Mouse (Mus musculus) CH12.LX (cell line): Measurements from ENCODE around the gene Mtfr1l. TPM values are rescaled to one million over a fixed set of nuclear protein-coding genes. Genes with fewer than 3 reads are reported as not detected.
A peak's percentile ranks its signal among the peaks of the same experiment; 100 is the strongest.

Experiments
- DNase-seq: peaks from one replicate; pipeline ENCODE4 v3.0.0-alpha.2; 2013; ENCODE audit errors: extremely low read depth
- H3K27ac ChIP-seq: 2 replicates; pipeline ENCODE4 v1.5.1; 2012; ENCODE audit warnings: low read depth, mild to moderate bottlenecking, control low read depth, moderate library complexity; ENCODE audit not compliant: insufficient read depth
- H3K27me3 ChIP-seq: replicated peaks from 2 replicates; pipeline ENCODE3; 2012; ENCODE audit warnings: inconsistent platforms
- H3K36me3 ChIP-seq, 2 experiments: replicated peaks in 1 of 2; 2 replicates each; pipeline versions ENCODE3 to v1.6.1; 2012; ENCODE audit warnings: inconsistent platforms in 1 of 2, low read length in 1 of 2, mild to moderate bottlenecking in 1 of 2, mixed read lengths in 1 of 2, moderate library complexity in 1 of 2; ENCODE audit not compliant: control insufficient read depth in 1 of 2, insufficient read depth in 1 of 2
- H3K4me1 ChIP-seq, 2 experiments: 2 replicates each; pipeline ENCODE4 v1.6.1; 2012; ENCODE audit warnings: inconsistent platforms in 1 of 2, moderate library complexity in 1 of 2; ENCODE audit not compliant: insufficient read depth in 2 of 2, control insufficient read depth in 1 of 2
- H3K4me2 ChIP-seq: 2 replicates; pipeline ENCODE4 v1.6.1; 2012; ENCODE audit warnings: low read depth, mild to moderate bottlenecking, control low read depth; ENCODE audit not compliant: poor library complexity, insufficient read depth, severe bottlenecking
- H3K4me3 ChIP-seq, 3 experiments: fragments of 150-350 bp in 1 of 3; sonication (generic) in 1 of 3; replicated peaks in 1 of 3; 2 replicates each; pipeline versions ENCODE3 to v1.5.1; 2011 to 2012; ENCODE audit warnings: low read depth in 2 of 3, low read length in 2 of 3, mild to moderate bottlenecking in 2 of 3, moderate library complexity in 2 of 3, control low read depth in 1 of 3, improper control_type of control experiment in 1 of 3, inconsistent platforms in 1 of 3, mixed read lengths in 1 of 3; ENCODE audit not compliant: poor library complexity in 1 of 3
- H3K79me2 ChIP-seq: replicated peaks from 2 replicates; pipeline ENCODE4 v1.6.1; 2012; ENCODE audit warnings: mild to moderate bottlenecking, moderate library complexity; ENCODE audit not compliant: control insufficient read depth, poor library complexity, insufficient read depth, severe bottlenecking; ENCODE audit errors: extremely low read depth
- H3K9ac ChIP-seq: 2 replicates; pipeline ENCODE4 v1.6.1; 2012; ENCODE audit warnings: low read depth, mild to moderate bottlenecking, control low read depth, moderate library complexity; ENCODE audit not compliant: insufficient read depth
- H3K9me3 ChIP-seq: replicated peaks from 2 replicates; pipeline ENCODE3; 2012; ENCODE audit warnings: low read length, inconsistent platforms, mixed read lengths
- BHLHE40 ChIP-seq: IDR thresholded peaks from 2 replicates; pipeline ENCODE4 v1.6.1; 2011; ENCODE audit warnings: mild to moderate bottlenecking, low read depth, low read length, improper control_type of control experiment
- CHD2 ChIP-seq: IDR thresholded peaks from 2 replicates; pipeline ENCODE4 v1.6.1; 2011; ENCODE audit warnings: low read length, improper control_type of control experiment
- CTCF ChIP-seq, 2 experiments: IDR thresholded peaks in 1 of 2; conservative IDR thresholded peaks in 1 of 2; 2 replicates each; pipeline ENCODE4 v1.5.1; 2011 to 2012; ENCODE audit warnings: low read depth in 2 of 2, low read length in 2 of 2, improper control_type of control experiment in 1 of 2, inconsistent platforms in 1 of 2, mild to moderate bottlenecking in 1 of 2, moderate library complexity in 1 of 2
- E2F4 ChIP-seq: IDR thresholded peaks from 2 replicates; pipeline ENCODE4 v1.6.1; 2011; ENCODE audit warnings: low read depth, low read length, improper control_type of control experiment; ENCODE audit not compliant: insufficient replicate concordance
- ELF1 ChIP-seq: IDR thresholded peaks from 2 replicates; pipeline ENCODE4 v1.6.1; 2014; ENCODE audit warnings: low read depth, mild to moderate bottlenecking, inconsistent platforms, low read length, improper control_type of control experiment
- EP300 ChIP-seq: IDR thresholded peaks from 2 replicates; pipeline ENCODE4 v1.6.1; 2011; ENCODE audit warnings: low read length, improper control_type of control experiment
- ETS1 ChIP-seq: conservative IDR thresholded peaks from 2 replicates; pipeline ENCODE4 v1.6.1; 2012; ENCODE audit warnings: low read depth, mild to moderate bottlenecking, inconsistent platforms, low read length, improper control_type of control experiment, moderate library complexity
- IRF4 ChIP-seq: IDR thresholded peaks from 2 replicates; pipeline ENCODE4 v1.6.1; 2014; ENCODE audit warnings: low read depth, mild to moderate bottlenecking, inconsistent platforms, low read length, improper control_type of control experiment
- JUN ChIP-seq: IDR thresholded peaks from 2 replicates; pipeline ENCODE4 v1.6.1; 2011; ENCODE audit warnings: low read depth, mild to moderate bottlenecking, low read length, improper control_type of control experiment, moderate library complexity; ENCODE audit not compliant: insufficient read depth
- JUND ChIP-seq: conservative IDR thresholded peaks from 2 replicates; pipeline ENCODE4 v1.6.1; 2011; ENCODE audit warnings: low read depth, low read length, improper control_type of control experiment
- MEF2A ChIP-seq: IDR thresholded peaks from 2 replicates; pipeline ENCODE4 v1.6.1; 2014; ENCODE audit warnings: low read depth, mild to moderate bottlenecking, inconsistent platforms, low read length, improper control_type of control experiment, borderline replicate concordance
- MYC ChIP-seq: IDR thresholded peaks from 2 replicates; pipeline ENCODE4 v1.6.1; 2011; ENCODE audit warnings: low read depth, mild to moderate bottlenecking, improper control_type of control experiment, low read length
- NELFE ChIP-seq: IDR thresholded peaks from 2 replicates; pipeline ENCODE4 v1.6.1; 2011; ENCODE audit warnings: low read depth, low read length, improper control_type of control experiment
- PAX5 ChIP-seq: IDR thresholded peaks from 2 replicates; pipeline ENCODE4 v1.6.1; 2012; ENCODE audit warnings: low read length, inconsistent platforms, mixed read lengths
- RCOR1 ChIP-seq: conservative IDR thresholded peaks from 2 replicates; pipeline ENCODE4 v1.6.1; 2012; ENCODE audit warnings: low read depth, mild to moderate bottlenecking, inconsistent platforms, low read length, improper control_type of control experiment
- TCF12 ChIP-seq: IDR thresholded peaks from 2 replicates; pipeline ENCODE4 v1.6.1; 2014; ENCODE audit warnings: low read depth, mild to moderate bottlenecking, inconsistent platforms, low read length, improper control_type of control experiment
- UBTF ChIP-seq: IDR thresholded peaks from 2 replicates; pipeline ENCODE4 v1.6.1; 2012; ENCODE audit warnings: low read depth, mild to moderate bottlenecking, inconsistent platforms, low read length, improper control_type of control experiment, moderate library complexity
- USF1 ChIP-seq: IDR thresholded peaks from 2 replicates; pipeline ENCODE4 v1.6.1; 2014; ENCODE audit warnings: low read depth, mild to moderate bottlenecking, inconsistent platforms, low read length, improper control_type of control experiment
- USF2 ChIP-seq: conservative IDR thresholded peaks from 2 replicates; pipeline ENCODE4 v1.6.1; 2011; ENCODE audit warnings: low read depth, low read length, improper control_type of control experiment
- ZKSCAN1 ChIP-seq: IDR thresholded peaks from 2 replicates; pipeline ENCODE4 v1.6.1; 2012; ENCODE audit warnings: low read depth, inconsistent platforms, low read length, improper control_type of control experiment, borderline replicate concordance
- ZNF384 ChIP-seq: IDR thresholded peaks from 2 replicates; pipeline ENCODE4 v1.6.1; 2012; ENCODE audit warnings: low read depth, low read length, improper control_type of control experiment, inconsistent platforms
- dilution Hi-C: fragments of 300-500 bp; cut with MboI; formaldehyde crosslinking; loops from 2 replicates; pipeline ENCODE4 v1.14.3; 2020; ENCODE audit warnings: low sequenced_read_pairs; ENCODE audit not compliant: extremely low pct_unique_long_range_greater_than_20kb, extremely low pct_ligation_motif_present
- in situ Hi-C: fragments of 300-500 bp; cut with MboI; formaldehyde crosslinking; loops from 3 replicates; pipeline ENCODE4 v1.14.3; 2019; ENCODE audit warnings: low sequenced_read_pairs, low pct_ligation_motif_present, low pct_unique_long_range_greater_than_20kb, mixed read lengths
- polyA plus RNA-seq: library from polyadenylated mRNA; unstranded; fragments of >175 nt; gene quantifications from 2 replicates; pipeline ENCODE4 v1.2.1, GENCODE M21; 2012; ENCODE audit warnings: low read depth; ENCODE audit not compliant: insufficient read length
- total RNA-seq, 2 experiments: library from RNA; depleted of rRNA; stranded (reverse); fragments of 300-350 nt in 1 of 2; fragments of >200 nt in 1 of 2; gene quantifications; 2 replicates each; pipeline ENCODE4 v1.2.3; 2012 to 2014

The Mtfr1l gene
- total and polyA plus RNA-seq, 3 experiments, result 16.2 to 36.5 (median 34.0) TPM

DNA sequence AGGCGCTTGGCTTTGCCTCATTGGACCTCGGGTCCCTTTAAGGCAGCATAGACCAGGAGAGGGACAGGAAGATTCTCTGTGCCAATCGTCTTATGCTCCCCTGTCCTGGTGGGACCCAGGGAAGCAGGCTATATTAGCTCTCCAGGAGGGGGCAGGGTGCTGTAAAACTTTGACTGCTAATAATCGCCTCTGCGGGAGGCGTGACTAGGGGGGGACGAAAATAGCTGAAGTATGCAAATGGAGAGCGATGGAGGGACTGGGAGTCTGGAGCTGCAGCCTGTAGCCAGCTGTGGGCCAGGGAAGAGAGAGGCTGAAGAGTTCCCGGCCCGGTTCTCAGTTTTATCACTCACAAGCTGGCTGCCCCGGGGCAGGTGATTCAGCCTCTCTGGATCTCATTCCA is 44.0 kb upstream of the Mtfr1l start (continued):
- TF ChIP-seq ETS1, result no peak
- TF ChIP-seq ZKSCAN1, result no peak
- no peak for TF ChIP-seq JUND
- TF ChIP-seq TCF12, result 0 out of 2 replicates have a peak, but pooled peaks have one; percentile 18
- no peak for TF ChIP-seq NELFE
- TF ChIP-seq JUN, result no peak
- TF ChIP-seq EP300, result no peak
- no peak for TF ChIP-seq USF1
- peak; percentile 94 for TF ChIP-seq MEF2A
- no peak for TF ChIP-seq IRF4
- no peak for TF ChIP-seq CHD2
- peak in 1 of 2 experiments; percentile 62; a peak in 2 of 4 replicates for TF ChIP-seq CTCF (conservative IDR thresholded peaks at IDR 0.05 in 1 of 2, IDR thresholded peaks at IDR 0.05 in 1 of 2; ENCODE audit: low read depth in 2 of 2, low read length in 2 of 2)
- TF ChIP-seq, all 38 proteins: peak for 6

- Histone ChIP-seq H3K27me3 (no peaks in the 10 kb centered on the region), H3K4me2 (no peak overlapping the region), H3K27ac (no peak overlapping the region), H3K9ac (no peak overlapping the region), H3K36me3 (no peaks in the 10 kb centered on the region), H3K4me1 (peaks cover 10 to 35% of the 10 kb centered on the region in 2 experiments), H3K9me3 (no peaks in the 10 kb centered on the region)
- in situ Hi-C loops, result no loop called here
- dilution Hi-C loops, result no loop called here
- TF ChIP-seq MEF2A (no peak), ELF1 (no peak), IRF4 (no peak), BHLHE40 (no peak), ZNF384 (no peak), E2F4 (no peak), RCOR1 (no peak), PAX5 (no peak), MYC (no peak), UBTF (no peak), USF2 (no peak), CTCF (conservative IDR thresholded peaks at IDR 0.05 in 1 of 2, IDR thresholded peaks at IDR 0.05 in 1 of 2; ENCODE audit: low read depth in 2 of 2, low read length in 2 of 2) (no peak)
- TF ChIP-seq, all 38 proteins: peak for 0
- Histone ChIP-seq H3K79me2 (no peaks in the 10 kb centered on the region), H3K4me3 (no peak overlapping the region)
- no peak for DNase-seq
Observed at GRCm38 (mm10) chr4:134578407-134578806, 43.2 kb upstream of the Mtfr1l start.
